Mouse (Mus musculus) heart, embryonic 11.5 days (tissue): Measurements from ENCODE around the gene Zfp362. TPM values are rescaled to one million over a fixed set of nuclear protein-coding genes. Genes with fewer than 3 reads are reported as not detected.

Source experiments
- ATAC-seq: fragments of 200-750 bp; cut with Nextera tagmentation; replicated peaks from 2 replicates; pipeline ENCODE4 v1.8.0; 2017; ENCODE audit warnings: moderate library complexity; ENCODE audit not compliant: insufficient number of reproducible peaks, low FRiP score, low TSS enrichment
- H3K27ac ChIP-seq: fragments of 300-500 bp; sonication (generic); 2 replicates; pipeline ENCODE4 v1.5.1; 2014; ENCODE audit warnings: mild to moderate bottlenecking, low read depth, low read length
- H3K27me3 ChIP-seq: fragments of 300-500 bp; sonication (generic); 2 replicates; pipeline ENCODE4 v1.6.1; 2014; ENCODE audit warnings: mild to moderate bottlenecking, low read length, mixed read lengths; ENCODE audit not compliant: control insufficient read depth, insufficient read depth
- H3K36me3 ChIP-seq: fragments of 300-500 bp; sonication (generic); 2 replicates; pipeline ENCODE4 v1.6.1; 2014; ENCODE audit warnings: mild to moderate bottlenecking, low read length, moderate library complexity, mixed read lengths; ENCODE audit not compliant: control insufficient read depth, insufficient read depth
- H3K4me1 ChIP-seq: fragments of 300-500 bp; sonication (generic); 2 replicates; pipeline ENCODE4 v1.6.1; 2014; ENCODE audit warnings: low read length; ENCODE audit not compliant: control insufficient read depth, insufficient read depth
- H3K4me2 ChIP-seq: fragments of 300-500 bp; sonication (generic); 2 replicates; pipeline ENCODE4 v1.6.1; 2014; ENCODE audit warnings: mild to moderate bottlenecking, moderate library complexity
- H3K4me3 ChIP-seq: fragments of 300-500 bp; sonication (generic); 2 replicates; pipeline ENCODE4 v1.5.1; 2014; ENCODE audit warnings: low read depth, low read length
- H3K9ac ChIP-seq: fragments of 300-500 bp; sonication (generic); 2 replicates; pipeline ENCODE4 v1.6.1; 2014; ENCODE audit warnings: mild to moderate bottlenecking, low read depth, low read length, moderate library complexity
- H3K9me3 ChIP-seq: fragments of 300-500 bp; sonication (generic); replicated peaks from 2 replicates; pipeline ENCODE4 v1.6.1; 2016; ENCODE audit warnings: low read length; ENCODE audit not compliant: control insufficient read depth
- WGBS: fragments of 180-500 bp; shearing (Covaris S2); extraction: QIAGEN DNeasy Blood & Tissue Kit; methylation state at CpG from one replicate; pipeline ENCODE4 v1.1.7; 2014; ENCODE audit not compliant: insufficient replicate concordance; 5-methylcytosine and 5-hydroxymethylcytosine counted together
- polyA plus RNA-seq: library from polyadenylated mRNA; unstranded; fragments of >200 nt; fragmentation: Nextera tagmentation; extraction: Ambion mirVana; gene quantifications from 2 replicates; pipeline ENCODE4 v1.2.1, GENCODE M21; 2014

The Zfp362 gene
- polyA plus RNA-seq, 1 experiment from 2014 or later: 21.3 TPM

DNA sequence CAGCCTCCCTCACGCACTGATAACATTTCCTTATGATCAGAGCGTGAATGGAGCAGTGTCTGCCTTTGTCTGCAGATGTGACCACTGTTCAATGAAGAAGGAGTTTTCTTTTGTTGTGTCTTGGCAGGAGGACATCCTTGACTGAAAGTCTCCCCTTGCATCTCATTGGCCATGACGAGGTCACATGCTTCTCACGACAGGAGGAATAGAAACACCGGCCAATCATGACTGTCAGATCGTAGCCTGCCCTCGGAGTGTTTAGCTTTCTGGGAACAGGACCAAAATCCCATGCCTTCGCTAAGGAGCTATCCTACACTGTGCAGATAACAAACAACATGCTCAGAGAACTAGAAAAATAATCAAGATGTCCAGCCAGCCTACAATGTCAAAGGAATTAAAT is 35.4 kb upstream of the Zfp362 start:
- H3K4me1 ChIP-seq: peaks cover 16% of the 10 kb centered on the region
- no peaks in the 10 kb centered on the region for H3K27me3 ChIP-seq
- WGBS: 57% methylated on average over 8 of the region's 8 CpGs
- no peak overlapping the region for H3K9ac ChIP-seq
- ATAC-seq: no peak
- no peak overlapping the region for H3K4me2 ChIP-seq
- peak overlapping the region; percentile 91 for H3K27ac ChIP-seq
- no peaks in the 10 kb centered on the region for H3K36me3 ChIP-seq
- H3K4me3 ChIP-seq: no peak overlapping the region
- no peaks in the 10 kb centered on the region for H3K9me3 ChIP-seq

- Histone ChIP-seq H3K4me2 (peak overlapping the region; percentile 8; the same call in 1 of the 2 replicates), H3K4me3 (no peak overlapping the region), H3K27me3 (no peaks in the 10 kb centered on the region), H3K27ac (peak overlapping the region; percentile 91), H3K9ac (peak overlapping the region; percentile 34; the same call in 1 of the 2 replicates), H3K9me3 (no peaks in the 10 kb centered on the region), H3K36me3 (no peaks in the 10 kb centered on the region), H3K4me1 (peaks cover 16% of the 10 kb centered on the region)
- 24% methylated on average over 16 of the region's 16 CpGs for WGBS
- ATAC-seq: peak; percentile 69
Observed at GRCm38 (mm10) chr4:128839811-128840738, 34.2 kb upstream of the Zfp362 start.

GRCm38 (mm10) chr4:128838202-128838601 is 32.4 kb upstream of the Zfp362 start:
- Histone ChIP-seq H3K4me1 (peaks cover 16% of the 10 kb centered on the region), H3K4me2 (no peak overlapping the region), H3K4me3 (no peak overlapping the region), H3K27ac (peak overlapping the region; percentile 91; the same call in 1 of the 2 replicates), H3K27me3 (no peaks in the 10 kb centered on the region; the same call in 1 of the 2 replicates), H3K36me3 (no peaks in the 10 kb centered on the region), H3K9ac (no peak overlapping the region), H3K9me3 (no peaks in the 10 kb centered on the region)
- 39% methylated on average over 5 of the region's 5 CpGs for WGBS
- no peak for ATAC-seq

DNA sequence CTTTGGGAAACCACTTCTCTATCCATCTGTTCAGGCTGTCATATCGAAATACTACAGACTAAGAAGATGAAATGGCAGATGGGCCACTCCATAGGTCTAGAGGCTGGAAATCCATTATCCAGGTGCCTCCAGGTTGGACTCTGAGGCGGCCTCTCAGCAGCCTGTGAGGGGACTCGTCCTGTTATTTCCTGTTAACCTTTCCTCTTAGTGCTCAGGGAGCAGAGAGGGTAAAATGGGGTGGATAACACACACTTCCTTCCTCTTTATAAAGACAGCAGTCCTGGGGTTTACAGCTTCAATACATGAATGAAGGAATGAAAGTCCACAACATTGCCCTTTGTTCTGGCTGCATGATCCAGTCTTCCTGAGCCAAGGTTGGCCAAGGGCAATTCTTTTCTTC is 18.3 kb upstream of the Zfp362 start:
- WGBS: 54% methylated on average over 3 of the region's 3 CpGs
- H3K9ac ChIP-seq: no peak overlapping the region
- H3K4me2 ChIP-seq: no peak overlapping the region
- no peak overlapping the region for H3K27ac ChIP-seq
- H3K9me3 ChIP-seq: no peaks in the 10 kb centered on the region
- no peak for ATAC-seq
- no peaks in the 10 kb centered on the region for H3K36me3 ChIP-seq
- H3K27me3 ChIP-seq: no peaks in the 10 kb centered on the region
- H3K4me1 ChIP-seq: no peaks in the 10 kb centered on the region
- H3K4me3 ChIP-seq: no peak overlapping the region

- Histone ChIP-seq H3K4me3 (no peak overlapping the region), H3K36me3 (no peaks in the 10 kb centered on the region), H3K27me3 (no peaks in the 10 kb centered on the region), H3K27ac (no peak overlapping the region), H3K9ac (no peak overlapping the region), H3K9me3 (no peaks in the 10 kb centered on the region), H3K4me2 (no peak overlapping the region), H3K4me1 (no peaks in the 10 kb centered on the region)
- 62% methylated on average over 12 of the region's 12 CpGs for WGBS
- ATAC-seq: no peak
Observed at GRCm38 (mm10) chr4:128820568-128820967, 14.7 kb upstream of the Zfp362 start.

DNA sequence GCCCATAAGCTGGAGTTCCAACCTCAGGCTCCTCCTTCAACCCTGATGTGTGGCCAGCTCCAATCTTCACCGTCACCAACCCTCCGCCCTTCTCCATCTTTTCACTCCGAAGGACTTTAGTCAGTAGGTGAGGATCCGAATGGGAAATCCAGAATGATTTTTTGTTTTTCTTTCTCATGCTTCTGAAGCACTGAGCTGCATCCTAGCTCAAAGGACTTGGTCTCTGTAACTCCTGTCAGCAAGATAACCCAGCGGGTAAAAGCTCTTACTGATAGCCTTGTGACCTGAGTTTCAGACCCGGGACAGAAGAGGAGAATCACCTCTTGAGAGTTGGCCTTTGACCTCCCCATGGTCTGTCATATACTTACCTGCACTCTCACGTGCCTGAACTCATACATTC is 11.2 kb upstream of the Zfp362 start:
- 26% methylated on average over 7 of the region's 7 CpGs for WGBS
- no peaks in the 10 kb centered on the region for H3K27me3 ChIP-seq
- H3K27ac ChIP-seq: no peak overlapping the region
- H3K4me1 ChIP-seq: peaks cover under 1% of the 10 kb centered on the region; the same call in 1 of the 2 replicates
- H3K9me3 ChIP-seq: no peaks in the 10 kb centered on the region
- ATAC-seq: no peak
- H3K4me2 ChIP-seq: no peak overlapping the region
- H3K36me3 ChIP-seq: no peaks in the 10 kb centered on the region
- H3K4me3 ChIP-seq: no peak overlapping the region
- no peak overlapping the region for H3K9ac ChIP-seq

GRCm38 (mm10) chr4:128811382-128812056 is 5.7 kb upstream of the Zfp362 start:
- 16% methylated on average over 16 of the region's 16 CpGs for WGBS
- ATAC-seq: peak; percentile 87
- H3K27ac ChIP-seq: peak overlapping the region; percentile 47; the same call in 1 of the 2 replicates

DNA sequence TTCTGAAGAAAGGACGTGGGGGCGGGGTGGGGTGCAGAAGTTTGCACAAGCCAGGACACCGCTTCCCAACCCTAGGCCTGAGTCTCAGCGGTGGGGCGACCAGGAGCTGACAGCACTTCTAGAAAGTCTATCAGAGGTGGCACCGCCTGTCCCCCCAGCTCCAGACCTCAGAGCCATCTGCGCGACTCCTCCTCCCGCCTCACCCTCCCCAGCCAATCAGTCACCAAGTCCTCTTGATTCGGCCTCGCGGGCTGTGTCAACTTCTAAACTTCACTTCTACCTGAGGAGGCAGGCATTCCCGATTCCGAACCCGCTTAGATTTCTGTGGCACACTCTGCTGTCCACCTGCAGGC is 958 bp upstream of the Zfp362 start:
- Histone ChIP-seq H3K9me3 (no peaks in the 10 kb centered on the region), H3K36me3 (no peaks in the 10 kb centered on the region), H3K4me3 (peak overlapping the region; percentile 81), H3K27me3 (no peaks in the 10 kb centered on the region), H3K4me2 (peak overlapping the region; percentile 92), H3K4me1 (peaks cover 32% of the 10 kb centered on the region), H3K9ac (peak overlapping the region; percentile 95), H3K27ac (peak overlapping the region; percentile 96)
- WGBS: under 1% methylated on average over 15 of the region's 15 CpGs
- ATAC-seq: peak; percentile 51

More at GRCm38 (mm10) chr4:128811382-128812056, 5.7 kb upstream of the Zfp362 start:
- Histone ChIP-seq H3K9ac (peak overlapping the region; percentile 74), H3K4me2 (peak overlapping the region; percentile 70), H3K27me3 (no peaks in the 10 kb centered on the region), H3K36me3 (no peaks in the 10 kb centered on the region), H3K9me3 (no peaks in the 10 kb centered on the region), H3K4me3 (peak overlapping the region; percentile 60), H3K4me1 (peaks cover 4% of the 10 kb centered on the region; the same call in 1 of the 2 replicates)
